Mouse (Mus musculus) hindbrain, embryonic 14.5 days (tissue): Measurements from ENCODE around the gene Tprn. TPM values are rescaled to one million over a fixed set of nuclear protein-coding genes. Genes with fewer than 3 reads are reported as not detected.
A peak's percentile ranks its signal among the peaks of the same experiment; 100 is the strongest.

Experiments
- ATAC-seq: fragments of 200-750 bp; cut with Nextera tagmentation; 2 replicates; pipeline ENCODE4 v1.8.0; 2017; ENCODE audit warnings: moderate number of reproducible peaks, mild to moderate bottlenecking, moderate TSS enrichment, moderate library complexity; ENCODE audit not compliant: low FRiP score
- DNase-seq: peaks from one replicate; pipeline ENCODE4 v3.0.0-alpha.2; 2015; ENCODE audit warnings: low spot score
- H3K27ac ChIP-seq: fragments of 300-500 bp; sonication (generic); 2 replicates; pipeline ENCODE4 v1.5.1; 2014; ENCODE audit warnings: mild to moderate bottlenecking, moderate library complexity
- H3K27me3 ChIP-seq: fragments of 300-500 bp; sonication (generic); 2 replicates; pipeline ENCODE4 v1.6.1; 2014; ENCODE audit warnings: mild to moderate bottlenecking, low read length, mixed read lengths; ENCODE audit not compliant: control insufficient read depth, insufficient read depth
- H3K36me3 ChIP-seq: fragments of 300-500 bp; sonication (generic); replicated peaks from 2 replicates; pipeline ENCODE4 v1.6.1; 2014; ENCODE audit not compliant: control insufficient read depth, insufficient read depth
- H3K4me1 ChIP-seq: fragments of 300-500 bp; sonication (generic); replicated peaks from 2 replicates; pipeline ENCODE4 v1.6.1; 2014; ENCODE audit warnings: antibody characterized with exemption, low read length, mixed read lengths; ENCODE audit not compliant: control insufficient read depth, insufficient read depth
- H3K4me2 ChIP-seq: fragments of 300-500 bp; sonication (generic); replicated peaks from 2 replicates; pipeline ENCODE4 v1.6.1; 2014; ENCODE audit warnings: mild to moderate bottlenecking, moderate library complexity
- H3K4me3 ChIP-seq: fragments of 300-500 bp; sonication (generic); replicated peaks from 2 replicates; pipeline ENCODE4 v1.5.1; 2014; ENCODE audit warnings: mild to moderate bottlenecking, low read length
- H3K9ac ChIP-seq: fragments of 300-500 bp; sonication (generic); 2 replicates; pipeline ENCODE4 v1.6.1; 2014
- H3K9me3 ChIP-seq: fragments of 300-500 bp; sonication (generic); 2 replicates; pipeline ENCODE4 v1.6.1; 2016; ENCODE audit warnings: low read length; ENCODE audit not compliant: control insufficient read depth
- WGBS: fragments of 180-500 bp; shearing (Covaris S2); extraction: QIAGEN DNeasy Blood & Tissue Kit; methylation state at CpG from one replicate; pipeline ENCODE4 v1.1.7; 2014; 5-methylcytosine and 5-hydroxymethylcytosine counted together
- polyA plus RNA-seq: library from polyadenylated mRNA; unstranded; fragments of >200 nt; fragmentation: Nextera tagmentation; extraction: Ambion mirVana; gene quantifications from 2 replicates; pipeline ENCODE4 v1.2.1, GENCODE M21; 2014

Tprn gene
- polyA plus RNA-seq, 1 experiment from 2014 or later: 14.7 TPM

GRCm38 (mm10) chr2:25292856-25293255 lies 30.4 kb downstream of the Tprn start:
- WGBS: 6% methylated on average over 1 of the region's 1 CpGs
- Histone ChIP-seq H3K4me3 (0 out of 2 replicates have a peak overlapping the region, but pooled peaks have one; percentile 19), H3K27me3 (peaks cover 78% of the 10 kb centered on the region)

DNA sequence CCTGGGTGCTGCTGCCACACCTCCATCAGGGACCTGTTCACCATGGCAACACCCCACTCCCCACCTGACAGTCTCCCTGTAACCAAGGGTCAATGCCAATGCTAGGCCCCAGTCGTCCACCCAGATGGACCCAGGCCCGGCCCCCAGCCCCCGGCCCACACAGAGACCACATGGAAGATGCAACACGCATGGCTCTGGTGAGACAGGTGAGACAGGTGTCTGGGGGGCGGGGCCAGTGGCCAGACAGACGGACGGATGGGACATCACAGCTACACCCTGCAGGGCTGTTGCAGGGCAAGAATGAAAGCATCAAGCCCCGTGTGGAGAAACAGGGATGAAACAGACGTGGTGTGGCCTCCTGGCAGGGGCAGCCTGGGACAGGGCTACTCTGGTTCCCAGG lies 31.3 kb downstream of the Tprn start:
- Histone ChIP-seq H3K9ac (no peak overlapping the region), H3K4me3 (no peak overlapping the region), H3K9me3 (no peaks in the 10 kb centered on the region), H3K27me3 (peaks cover 75% of the 10 kb centered on the region), H3K27ac (no peak overlapping the region), H3K4me1 (peaks cover 21% of the 10 kb centered on the region), H3K4me2 (no peak overlapping the region), H3K36me3 (peaks cover 31% of the 10 kb centered on the region)
- 71% methylated on average over 9 of the region's 9 CpGs for WGBS
- ATAC-seq (no peak), DNase-seq (no peak)

More at GRCm38 (mm10) chr2:25292856-25293255, 30.4 kb downstream of the Tprn start:
- Histone ChIP-seq H3K9ac (no peak overlapping the region), H3K4me1 (peaks cover 21% of the 10 kb centered on the region), H3K27ac (no peak overlapping the region), H3K36me3 (peaks cover 31% of the 10 kb centered on the region), H3K4me2 (no peak overlapping the region), H3K9me3 (no peaks in the 10 kb centered on the region)
- DNase-seq (peak; percentile 69), ATAC-seq (no peak)

DNA sequence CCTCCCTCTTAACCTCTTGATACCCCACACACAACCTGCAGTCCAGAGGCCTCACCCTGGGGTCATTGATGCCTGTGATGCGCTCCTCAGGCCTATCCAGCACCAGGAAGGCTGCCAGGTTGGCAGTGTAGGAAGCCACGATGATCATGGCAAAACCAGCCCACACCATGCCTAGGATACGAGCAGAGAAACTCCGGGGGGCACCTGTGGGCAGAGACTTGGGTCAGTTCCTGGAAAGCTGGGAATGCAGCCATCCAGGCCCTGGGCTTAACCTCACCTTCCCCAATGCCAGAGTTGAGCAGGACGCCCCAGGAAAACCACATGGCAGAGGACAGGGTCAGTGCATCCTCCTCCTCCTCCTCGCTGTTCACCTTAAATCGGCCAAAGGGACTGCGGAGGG lies 34.7 kb downstream of the Tprn start:
- WGBS: 81% methylated on average over 8 of the region's 8 CpGs
- Histone ChIP-seq H3K9ac (no peak overlapping the region), H3K4me2 (no peak overlapping the region), H3K4me3 (no peak overlapping the region), H3K36me3 (peaks cover 36% of the 10 kb centered on the region), H3K27ac (no peak overlapping the region), H3K27me3 (peaks cover 41% of the 10 kb centered on the region), H3K9me3 (no peaks in the 10 kb centered on the region), H3K4me1 (no peaks in the 10 kb centered on the region; the same call in 1 of the 2 replicates)
- DNase-seq: no peak
- no peak for ATAC-seq

- Histone ChIP-seq H3K4me1 (no peaks in the 10 kb centered on the region), H3K27ac (no peak overlapping the region), H3K27me3 (peaks cover 36% of the 10 kb centered on the region), H3K4me2 (no peak overlapping the region), H3K9ac (no peak overlapping the region), H3K9me3 (no peaks in the 10 kb centered on the region), H3K36me3 (peaks cover 36% of the 10 kb centered on the region), H3K4me3 (no peak overlapping the region)
- ATAC-seq: no peak
- 86% methylated on average over 10 of the region's 10 CpGs for WGBS
- no peak for DNase-seq
These were observed 35.6 kb downstream of the Tprn start for GRCm38 (mm10) chr2:25298046-25298445.

- Histone ChIP-seq H3K4me2 (no peak overlapping the region), H3K27me3 (peaks cover 37% of the 10 kb centered on the region), H3K4me1 (peaks cover 7% of the 10 kb centered on the region), H3K9ac (no peak overlapping the region), H3K27ac (no peak overlapping the region), H3K4me3 (no peak overlapping the region), H3K36me3 (peaks cover 28% of the 10 kb centered on the region), H3K9me3 (no peaks in the 10 kb centered on the region)
- DNase-seq (no peak), ATAC-seq (no peak)
- WGBS: 78% methylated on average over 3 of the region's 3 CpGs
These were observed 41.0 kb downstream of the Tprn start for GRCm38 (mm10) chr2:25303452-25303851.

DNA sequence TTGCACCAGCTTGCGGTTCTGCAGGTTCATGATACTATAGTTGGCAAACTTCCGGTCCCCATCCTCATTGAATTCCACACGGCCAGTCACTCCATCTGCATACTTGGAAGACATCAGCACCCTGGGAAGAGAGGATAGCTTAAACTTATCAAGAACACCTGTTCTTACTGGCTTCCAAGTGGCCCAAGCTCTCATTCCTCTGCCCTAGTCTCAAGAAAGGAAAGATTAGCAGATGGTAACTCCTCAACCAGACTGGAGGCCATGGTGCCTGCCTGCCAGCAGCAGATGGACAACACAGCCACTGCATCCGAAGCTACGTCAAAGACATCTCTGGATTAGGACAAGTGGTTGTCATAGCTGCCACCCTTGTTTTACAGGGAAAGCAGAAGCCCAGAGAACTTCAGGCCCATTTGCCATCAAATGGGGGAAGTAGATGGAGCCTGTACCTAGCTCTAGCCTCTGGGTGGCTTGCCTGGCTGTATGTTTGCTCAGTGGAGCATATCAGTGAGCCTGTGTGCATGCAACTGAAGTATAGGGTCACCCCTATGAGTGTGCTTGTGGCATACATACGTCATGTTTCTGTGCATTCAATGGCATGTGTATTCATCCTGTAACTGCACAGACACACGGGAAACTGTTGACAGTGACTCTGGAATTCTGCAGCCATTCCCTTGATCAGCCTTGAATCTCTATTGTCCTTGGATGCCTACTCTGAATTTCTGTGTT lies 41.7 kb downstream of the Tprn start:
- WGBS: 69% methylated on average over 7 of the region's 7 CpGs
- Histone ChIP-seq H3K4me2 (peak overlapping the region; percentile 59), H3K4me1 (peaks cover 7% of the 10 kb centered on the region), H3K27me3 (peaks cover 43% of the 10 kb centered on the region), H3K27ac (no peak overlapping the region), H3K9me3 (no peaks in the 10 kb centered on the region), H3K9ac (no peak overlapping the region), H3K4me3 (peak overlapping the region; percentile 34), H3K36me3 (peaks cover 35% of the 10 kb centered on the region)
- no peak for ATAC-seq
- no peak for DNase-seq

- Histone ChIP-seq H3K36me3 (peaks cover 43% of the 10 kb centered on the region), H3K9ac (peak overlapping the region; percentile 55), H3K4me2 (peak overlapping the region; percentile 59), H3K4me1 (peaks cover 7% of the 10 kb centered on the region), H3K27ac (peak overlapping the region; percentile 11), H3K27me3 (peaks cover 52% of the 10 kb centered on the region), H3K9me3 (no peaks in the 10 kb centered on the region), H3K4me3 (peak overlapping the region; percentile 34)
- peak; percentile 89 for ATAC-seq
- 3% methylated on average over 45 of the region's 45 CpGs for WGBS
- DNase-seq: peak; percentile 63
These were observed 42.5 kb downstream of the Tprn start for GRCm38 (mm10) chr2:25304657-25305541.

GRCm38 (mm10) chr2:25305587-25306359 lies 43.4 kb downstream of the Tprn start:
- Histone ChIP-seq H3K9me3 (no peaks in the 10 kb centered on the region), H3K4me3 (peak overlapping the region; percentile 34), H3K36me3 (peaks cover 51% of the 10 kb centered on the region), H3K9ac (peak overlapping the region; percentile 55), H3K27ac (peak overlapping the region; percentile 11; the same call in 1 of the 2 replicates), H3K27me3 (peaks cover 60% of the 10 kb centered on the region), H3K4me1 (peaks cover 7% of the 10 kb centered on the region), H3K4me2 (peak overlapping the region; percentile 59)
- DNase-seq (no peak), ATAC-seq (0 out of 2 replicates have a peak, but pooled peaks have one; percentile 7)
- WGBS: 56% methylated on average over 14 of the region's 14 CpGs
